Mouse (Mus musculus): ENCODE data around the gene Itga1.

- TF ChIP-seq CTCF (IDR thresholded peaks at IDR 0.05; ENCODE audit: extremely low read depth, insufficient read depth, insufficient read length, insufficient replicate concordance) (no peak), POLR2A (IDR thresholded peaks at IDR 0.05; ENCODE audit: low read depth, low read length) (no peak)
These were observed 127.2 kb downstream of the Itga1 start for GRCm38 (mm10) chr13:114974484-114975042.

Measured in spleen, adult 2 months (tissue).